Mouse (Mus musculus): ENCODE data around the gene Abcc12.

Abcc12 gene

GRCm38 (mm10) chr8:86514203-86514602 lies 66.3 kb downstream of the Abcc12 start:
- no peak for DNase-seq (ENCODE audit: low read depth in 2 of 2, low spot score in 2 of 2)

- no peak for DNase-seq (ENCODE audit: low read depth in 2 of 2, low spot score in 2 of 2)
Observed at GRCm38 (mm10) chr8:86512886-86513285, 67.6 kb downstream of the Abcc12 start.

GRCm38 (mm10) chr8:86512131-86512792 lies 68.2 kb downstream of the Abcc12 start:
- no peak for DNase-seq (ENCODE audit: low read depth in 2 of 2, low spot score in 2 of 2)

- DNase-seq (ENCODE audit: low read depth in 2 of 2, low spot score in 2 of 2): no peak
Observed at GRCm38 (mm10) chr8:86501341-86501740, 79.1 kb downstream of the Abcc12 start.

GRCm38 (mm10) chr8:86495056-86495455 lies 85.4 kb downstream of the Abcc12 start:
- no peak for DNase-seq (ENCODE audit: low read depth in 2 of 2, low spot score in 2 of 2)

GRCm38 (mm10) chr8:86493841-86494240 lies 86.6 kb downstream of the Abcc12 start:
- DNase-seq (ENCODE audit: low read depth in 2 of 2, low spot score in 2 of 2): no peak

- DNase-seq (ENCODE audit: low read depth in 2 of 2, low spot score in 2 of 2): no peak
Observed at GRCm38 (mm10) chr8:86485411-86485810, 95.1 kb downstream of the Abcc12 start.

- no peak for DNase-seq (ENCODE audit: low read depth in 2 of 2, low spot score in 2 of 2)
Observed at GRCm38 (mm10) chr8:86484244-86484643, 96.2 kb downstream of the Abcc12 start.

GRCm38 (mm10) chr8:86482116-86482515 lies 98.4 kb downstream of the Abcc12 start:
- DNase-seq (ENCODE audit: low read depth in 2 of 2, low spot score in 2 of 2): no peak

- no peak for DNase-seq (ENCODE audit: low read depth in 2 of 2, low spot score in 2 of 2)
Observed at GRCm38 (mm10) chr8:86475711-86476438, 104.6 kb downstream of the Abcc12 start.

GRCm38 (mm10) chr8:86474461-86474860 lies 106.0 kb downstream of the Abcc12 start:
- DNase-seq (ENCODE audit: low read depth in 2 of 2, low spot score in 2 of 2): no peak

GRCm38 (mm10) chr8:86473121-86473520 lies 107.4 kb downstream of the Abcc12 start:
- DNase-seq (ENCODE audit: low read depth in 2 of 2, low spot score in 2 of 2): no peak

GRCm38 (mm10) chr8:86470717-86471116 lies 109.8 kb downstream of the Abcc12 start:
- DNase-seq (ENCODE audit: low read depth in 2 of 2, low spot score in 2 of 2): no peak

GRCm38 (mm10) chr8:86463215-86463614 lies 117.3 kb downstream of the Abcc12 start:
- no peak for DNase-seq (ENCODE audit: low read depth in 2 of 2, low spot score in 2 of 2)

GRCm38 (mm10) chr8:86460372-86460771 lies 120.1 kb downstream of the Abcc12 start:
- no peak for DNase-seq (ENCODE audit: low read depth in 2 of 2, low spot score in 2 of 2)

- no peak for DNase-seq (ENCODE audit: low read depth in 2 of 2, low spot score in 2 of 2)
Observed at GRCm38 (mm10) chr8:86453697-86454480, 126.6 kb downstream of the Abcc12 start.

GRCm38 (mm10) chr8:86449870-86450515 lies 130.5 kb downstream of the Abcc12 start:
- no peak for DNase-seq (ENCODE audit: low read depth in 2 of 2, low spot score in 2 of 2)

- DNase-seq (ENCODE audit: low read depth in 2 of 2, low spot score in 2 of 2): no peak
Observed at GRCm38 (mm10) chr8:86445516-86445915, 135.0 kb downstream of the Abcc12 start.

GRCm38 (mm10) chr8:86443744-86444143 lies 136.7 kb downstream of the Abcc12 start:
- DNase-seq (ENCODE audit: low read depth in 2 of 2, low spot score in 2 of 2): no peak

- no peak for DNase-seq (ENCODE audit: low read depth in 2 of 2, low spot score in 2 of 2)
Observed at GRCm38 (mm10) chr8:86438983-86439299, 141.5 kb downstream of the Abcc12 start.

- DNase-seq (ENCODE audit: low read depth in 2 of 2, low spot score in 2 of 2): no peak
Observed at GRCm38 (mm10) chr8:86438133-86438982, 142.1 kb downstream of the Abcc12 start.
